Mouse (Mus musculus) urinary bladder, postnatal 14 days (tissue): ENCODE data around the gene Mrps23.

Experiments used
- DNase-seq: peaks from one replicate; pipeline ENCODE4 v3.0.0; 2021; ENCODE audit warnings: low spot score

Mrps23 gene

DNA sequence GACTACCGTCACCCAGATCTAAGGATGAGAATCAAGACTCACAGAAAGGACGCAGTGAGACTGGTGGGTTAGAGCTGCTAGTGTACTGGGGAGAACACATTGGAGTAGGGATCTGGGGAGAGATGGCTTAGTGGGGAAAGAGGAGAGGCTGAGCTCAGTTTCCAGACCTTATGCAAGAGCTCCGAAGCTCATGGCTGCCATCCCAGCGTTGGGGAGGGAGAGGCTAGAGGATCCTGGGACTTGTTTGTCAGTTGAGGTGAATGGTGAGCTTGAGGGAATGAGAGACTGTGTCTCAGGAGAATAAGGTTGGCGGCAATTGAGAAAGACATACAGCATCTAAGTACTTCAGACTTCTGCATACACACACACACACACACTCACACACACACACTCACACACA lies 44.4 kb downstream of the Mrps23 start:
- DNase-seq: no peak

DNA sequence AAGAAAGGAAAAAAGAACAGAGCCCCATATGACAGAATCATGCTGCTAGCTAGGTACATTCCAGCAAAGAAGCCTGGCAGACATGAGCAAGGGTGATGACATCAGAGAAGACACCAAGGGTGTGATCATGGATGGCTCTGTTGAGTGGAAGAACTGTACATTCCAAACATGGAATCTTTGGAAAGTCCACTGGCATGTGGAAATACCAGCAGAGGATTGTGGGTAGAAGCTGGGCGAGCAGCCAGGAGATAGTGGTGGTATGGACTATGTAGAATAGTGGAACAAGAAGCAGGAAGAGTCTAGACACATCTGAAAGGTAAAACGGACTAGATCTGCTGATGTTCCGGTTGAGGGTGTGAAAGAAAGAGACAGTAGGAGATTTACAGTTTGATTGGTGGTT lies 46.4 kb downstream of the Mrps23 start:
- no peak for DNase-seq

DNA sequence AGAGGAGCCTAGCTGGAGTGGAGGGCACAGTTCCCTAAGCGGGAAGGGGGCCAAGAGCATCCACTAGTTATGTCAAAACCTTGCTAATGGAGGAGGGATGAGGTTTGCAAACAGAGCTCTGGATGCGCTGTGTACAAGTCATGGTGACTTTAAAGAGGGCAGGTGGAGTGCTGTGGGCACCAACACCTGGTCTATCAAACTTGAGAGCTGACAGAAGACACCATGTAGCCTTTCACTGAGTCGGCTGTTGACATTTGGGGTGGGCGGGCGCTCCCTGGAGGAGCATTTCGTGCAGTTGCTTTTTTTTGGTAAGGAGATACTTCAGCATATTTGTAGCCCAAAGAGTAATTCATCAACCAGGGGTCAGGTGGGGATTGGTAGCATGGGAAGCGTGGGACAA lies 47.1 kb downstream of the Mrps23 start:
- no peak for DNase-seq

DNA sequence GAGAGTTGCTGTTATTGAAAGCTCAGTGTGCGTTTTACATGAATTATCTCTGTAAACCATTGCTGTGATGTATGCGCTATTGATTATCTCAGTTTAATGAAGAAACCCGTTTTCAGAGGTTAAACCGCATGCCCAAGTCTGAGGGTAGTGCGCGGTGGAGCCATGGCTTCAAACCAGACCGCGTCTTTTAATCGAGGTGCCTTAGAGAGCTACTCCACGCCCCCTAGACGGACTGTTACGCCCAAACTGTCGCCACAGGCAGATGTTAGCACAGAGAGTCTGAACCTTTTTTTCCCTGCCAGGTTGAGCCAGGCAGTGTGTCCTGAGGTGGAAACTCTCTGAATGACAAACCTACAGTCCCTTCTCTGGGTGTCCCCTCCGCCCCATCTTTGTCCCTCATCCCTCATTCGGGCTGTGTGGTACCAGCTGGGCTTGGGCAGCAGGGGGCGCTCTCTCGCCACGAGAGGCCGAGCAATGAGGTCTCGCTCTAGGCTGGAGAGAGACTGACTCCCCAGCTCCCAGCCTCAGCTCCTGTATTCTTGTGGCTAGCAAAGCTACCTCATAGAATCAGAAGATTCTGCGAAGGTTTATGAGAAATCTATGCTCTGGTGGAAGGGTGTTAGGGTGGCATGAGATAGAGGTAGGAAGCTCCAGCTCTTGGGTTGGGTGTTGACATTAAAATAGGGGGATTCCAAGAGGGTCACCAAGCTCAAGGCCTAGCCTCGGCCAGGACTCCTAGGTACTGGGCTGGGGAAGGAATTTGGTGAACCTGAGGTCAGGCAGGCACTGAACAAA lies 48.0 kb downstream of the Mrps23 start:
- peak; percentile 82 for DNase-seq

DNA sequence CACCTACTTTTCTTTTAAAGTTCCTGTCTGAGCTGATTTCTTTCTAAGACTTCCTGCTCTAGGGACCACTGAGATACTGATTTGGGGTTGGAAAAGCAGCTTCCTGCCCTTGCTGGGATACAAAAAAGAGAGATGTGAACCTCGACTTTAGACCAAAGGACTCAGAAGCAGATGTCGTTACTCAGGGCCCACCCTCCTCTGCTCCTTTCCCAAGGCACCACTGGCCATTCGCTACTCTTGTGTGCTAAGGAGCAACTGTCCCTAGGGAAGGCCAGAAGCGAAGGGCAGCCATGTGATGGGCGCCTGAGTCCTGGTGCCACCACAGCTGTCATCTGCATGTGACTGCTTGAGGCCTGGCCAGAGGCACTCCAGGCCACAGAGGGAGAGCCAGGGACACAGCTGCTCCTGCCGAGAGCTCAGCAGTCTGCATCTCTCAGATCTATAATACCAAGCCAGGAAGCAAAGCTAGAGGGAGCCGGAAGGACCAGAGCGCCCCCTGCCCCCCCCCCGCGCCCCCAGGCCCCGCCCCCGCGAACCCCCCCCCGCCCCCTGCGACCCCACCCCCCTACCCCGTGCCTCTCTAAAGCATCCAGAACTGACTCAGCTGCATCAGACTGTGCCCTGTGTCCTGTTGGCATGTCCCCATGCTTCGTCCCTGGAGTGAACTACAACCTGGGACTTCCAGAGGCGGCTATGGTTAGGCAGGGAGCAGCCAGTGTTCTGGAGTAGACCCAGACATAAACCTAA lies 48.8 kb downstream of the Mrps23 start:
- no peak for DNase-seq

DNA sequence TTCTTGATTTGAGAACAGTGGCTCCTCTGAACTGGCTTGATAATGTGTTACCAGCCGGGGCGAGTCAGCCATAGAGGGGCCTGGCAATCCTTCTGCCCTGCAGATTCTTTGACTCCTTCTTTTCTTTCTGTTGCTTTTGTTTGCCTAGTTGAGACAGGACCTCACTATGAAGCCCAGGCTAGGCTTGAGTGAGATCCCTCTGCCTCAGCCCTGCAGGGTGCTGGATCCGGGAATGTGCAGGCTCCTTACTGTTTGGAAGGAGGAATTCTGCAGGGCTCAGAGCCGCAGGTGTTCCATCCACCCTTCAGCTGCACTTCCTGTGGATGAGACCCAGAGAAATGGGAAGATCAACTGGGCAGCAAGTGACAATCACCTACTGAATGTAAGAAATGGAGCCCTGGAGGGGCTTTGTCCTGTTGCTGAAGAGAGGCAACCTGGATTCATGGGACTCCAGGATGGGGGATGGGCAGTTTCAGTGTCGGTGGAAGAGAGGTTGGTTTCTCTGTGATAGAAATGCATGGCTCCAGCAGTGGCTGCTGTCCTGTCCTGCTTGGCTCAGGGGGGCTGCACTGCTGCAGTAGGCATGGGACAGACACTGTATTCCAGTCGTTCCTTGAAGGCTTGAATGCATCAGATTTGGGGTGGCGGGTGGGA lies 49.5 kb downstream of the Mrps23 start:
- no peak for DNase-seq

DNA sequence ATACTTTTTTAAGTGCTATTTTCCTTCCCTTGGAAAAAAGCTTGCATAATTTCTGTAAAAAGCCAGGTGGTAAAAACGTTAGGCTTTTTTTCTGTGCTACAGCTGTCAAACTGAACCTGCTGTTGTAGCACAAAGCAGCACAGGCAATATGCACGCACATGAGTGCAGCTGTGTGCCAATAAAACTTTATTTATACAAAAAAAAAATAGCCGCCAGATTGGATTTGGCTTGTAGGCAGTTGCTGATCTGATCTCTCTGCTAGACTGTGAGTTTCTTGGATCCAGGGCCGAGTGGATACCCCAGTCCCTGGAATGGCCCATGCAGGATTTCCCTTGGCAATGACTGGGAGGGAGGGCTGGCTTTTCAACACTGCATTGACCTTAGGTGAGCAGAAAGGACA lies 53.5 kb downstream of the Mrps23 start:
- no peak for DNase-seq

DNA sequence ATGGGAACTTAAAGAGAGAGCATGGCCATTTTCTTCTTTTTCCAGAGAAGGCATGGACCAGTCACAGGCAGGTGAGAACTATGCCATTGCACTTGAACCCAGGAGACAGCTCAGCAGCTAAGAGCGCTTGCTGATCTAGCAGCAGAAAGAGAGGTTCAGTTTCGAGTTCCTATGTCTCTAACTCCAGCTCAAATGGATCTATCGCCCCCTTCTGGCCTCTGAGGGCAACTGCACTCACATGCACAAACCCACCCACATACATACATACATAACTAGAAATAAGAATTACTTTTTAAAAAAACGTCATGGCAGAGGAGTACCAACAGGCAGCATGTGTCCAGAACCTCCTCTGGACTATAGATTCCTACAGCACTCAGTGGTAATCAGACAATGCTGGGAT lies 54.0 kb downstream of the Mrps23 start:
- DNase-seq: no peak

DNA sequence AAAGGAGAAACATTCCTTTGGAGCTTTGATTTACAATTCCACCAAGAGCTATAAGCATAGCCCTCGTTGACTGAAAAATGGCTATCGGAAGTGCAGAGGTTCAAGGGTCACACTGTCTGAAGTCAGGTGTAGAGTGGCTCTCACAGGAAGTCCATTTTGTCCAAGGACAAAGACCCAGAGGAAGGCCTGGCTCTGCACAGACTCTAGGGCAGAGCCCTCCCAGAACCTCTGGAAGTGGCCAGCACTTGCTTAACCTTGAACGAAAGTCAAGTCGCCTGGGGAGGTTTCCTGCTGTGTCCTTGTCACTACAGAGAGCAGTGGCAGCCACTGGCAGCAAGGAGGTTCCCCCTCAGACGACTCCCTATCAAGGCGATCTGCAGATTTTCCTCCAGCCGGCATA lies 56.3 kb downstream of the Mrps23 start:
- DNase-seq: no peak
